Mouse (Mus musculus): ENCODE measurements at regions not wholly inside any gene's neighbourhood (a gene's known extent, or its start where the extent isn't known, plus 50 kb on each side); places are given as distances from the start of the nearest gene placed in this dataset.

- no peak for TF ChIP-seq CTCF (IDR thresholded peaks at IDR 0.05)
- TF ChIP-seq POLR2A (IDR thresholded peaks at IDR 0.05; ENCODE audit: insufficient read depth, low read depth, low read length), result no peak
These were observed 106.1 kb downstream of the Eif4e start for GRCm38 (mm10) chr3:138632086-138632485.

All from heart, adult 2 months (tissue).